Mouse (Mus musculus) cortical plate, adult 2 months (tissue): Measurements from ENCODE around the gene Olfr1162. TPM values are rescaled to one million over a fixed set of nuclear protein-coding genes. Genes with fewer than 3 reads are reported as not detected.
"Not testable (repeated sequence)": the region's sequence is repeated elsewhere in the genome, so short reads cannot be mapped to it uniquely, and the experiment has no call there.

ENCODE experiments used
- H3K27ac ChIP-seq: fragments of 200-500 bp; 2 replicates; pipeline ENCODE4 v1.5.1; 2012; ENCODE audit warnings: low read length, control low read depth, inconsistent platforms; ENCODE audit not compliant: insufficient read depth
- H3K4me1 ChIP-seq: fragments of 200-500 bp; 2 replicates; pipeline ENCODE4 v1.6.1; 2011; ENCODE audit warnings: low read length; ENCODE audit not compliant: control insufficient read depth, insufficient read depth
- H3K4me3 ChIP-seq: fragments of 200-500 bp; 2 replicates; pipeline ENCODE4 v1.5.1; 2011; ENCODE audit warnings: mild to moderate bottlenecking, low read length, control low read depth; ENCODE audit not compliant: insufficient read depth
- CTCF ChIP-seq: fragments of 200-500 bp; IDR thresholded peaks from 2 replicates; pipeline ENCODE4 v1.5.1; 2011; ENCODE audit warnings: mild to moderate bottlenecking, control low read depth, low read length; ENCODE audit not compliant: insufficient read depth; ENCODE audit errors: extremely low read depth
- POLR2A ChIP-seq: fragments of 200-500 bp; IDR thresholded peaks from 2 replicates; pipeline ENCODE4 v1.6.1; 2011; ENCODE audit warnings: mild to moderate bottlenecking, low read length, control low read depth; ENCODE audit not compliant: insufficient read depth; ENCODE audit errors: extremely low read depth
- polyA plus RNA-seq: library from polyadenylated mRNA; depleted of rRNA; stranded (reverse); fragments of >200 nt; gene quantifications from 2 replicates; pipeline ENCODE4 v1.2.3, GENCODE M21; 2012; rRNA removed

Gene Olfr1162
- not detected in 2 replicates for polyA plus RNA-seq

DNA sequence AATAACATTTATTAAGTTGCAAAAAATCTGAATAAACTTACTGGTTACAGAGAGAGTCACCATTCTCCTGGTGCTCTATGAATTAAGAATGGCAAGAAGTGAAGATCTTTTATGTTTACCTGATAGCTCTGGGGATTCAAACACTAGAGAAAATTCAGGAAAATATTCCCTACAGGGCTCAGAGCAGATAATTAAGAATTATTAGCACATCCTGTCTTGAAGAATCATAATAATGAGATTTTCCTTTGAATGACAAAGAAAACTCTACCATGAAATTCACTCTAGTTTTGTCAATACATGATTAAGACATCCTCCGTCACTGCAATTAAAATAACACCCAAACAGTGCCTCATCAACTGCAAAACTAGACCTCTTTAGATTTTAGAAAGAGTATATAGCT is at the start of gene Olfr1162:
Gene Olfr1162, minus strand, starts transcription at position 101 of the 400 bp plus-strand sequence.
- no peak within 1 kb of the TSS for H3K4me3 ChIP-seq
- no peaks in the 10 kb centered on the region for H3K4me1 ChIP-seq
- TF ChIP-seq CTCF: no peak
- TF ChIP-seq POLR2A: no peak
- no peak within 1 kb of the TSS for H3K27ac ChIP-seq

DNA sequence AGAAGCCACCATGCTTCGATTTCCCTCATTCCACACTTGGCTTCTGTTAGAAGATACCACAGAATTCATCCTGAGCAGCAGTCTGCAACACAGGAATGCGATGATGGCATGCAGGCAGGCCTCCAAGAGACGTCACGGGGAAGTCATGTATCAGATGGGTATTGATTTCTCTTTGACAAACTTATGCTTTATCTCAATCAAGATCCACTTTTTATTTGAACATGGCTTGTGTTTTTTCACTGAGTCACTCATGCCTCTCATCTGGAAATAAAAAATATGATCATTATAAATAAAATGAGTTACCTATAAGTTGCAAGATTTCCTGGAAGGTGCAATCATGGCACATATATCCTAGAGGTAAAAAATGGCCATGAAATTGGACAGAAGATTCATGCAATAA is 42.9 kb upstream of the Olfr1162 start, which contains the start of gene Olfr1164:
Gene Olfr1164, minus strand, starts transcription at position 101 of the 400 bp plus-strand sequence.
- TF ChIP-seq POLR2A (no peak), CTCF (no peak)
- Histone ChIP-seq H3K27ac (no peak within 1 kb of the TSS), H3K4me3 (no peak within 1 kb of the TSS), H3K4me1 (no peaks in the 10 kb centered on the region)

DNA sequence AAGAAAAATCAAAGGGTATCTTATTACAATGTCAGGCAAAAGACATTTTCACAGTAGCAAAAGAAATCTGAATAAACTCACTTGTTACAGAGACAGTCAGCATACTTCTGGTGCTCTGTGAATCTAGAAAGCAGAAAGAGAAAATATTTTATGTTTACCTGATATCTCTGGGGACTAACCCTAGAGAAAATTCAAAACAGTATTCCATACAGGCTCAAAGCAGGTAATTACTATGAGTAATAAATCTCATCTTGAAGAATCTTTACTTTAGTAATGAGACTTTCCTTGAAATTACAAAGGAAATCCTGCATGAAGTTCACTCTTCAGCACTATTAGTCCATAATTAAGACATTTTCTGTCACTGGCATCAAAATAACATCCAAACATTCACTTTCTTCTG is 20.8 kb upstream of the Olfr1162 start, which contains the start of gene Olfr1163:
Gene Olfr1163, minus strand, starts transcription at position 101 of the 400 bp plus-strand sequence.
- Histone ChIP-seq H3K4me1 (no peaks in the 10 kb centered on the region), H3K4me3 (no peak within 1 kb of the TSS), H3K27ac (no peak within 1 kb of the TSS)
- no peak for TF ChIP-seq CTCF
- TF ChIP-seq POLR2A: no peak

DNA sequence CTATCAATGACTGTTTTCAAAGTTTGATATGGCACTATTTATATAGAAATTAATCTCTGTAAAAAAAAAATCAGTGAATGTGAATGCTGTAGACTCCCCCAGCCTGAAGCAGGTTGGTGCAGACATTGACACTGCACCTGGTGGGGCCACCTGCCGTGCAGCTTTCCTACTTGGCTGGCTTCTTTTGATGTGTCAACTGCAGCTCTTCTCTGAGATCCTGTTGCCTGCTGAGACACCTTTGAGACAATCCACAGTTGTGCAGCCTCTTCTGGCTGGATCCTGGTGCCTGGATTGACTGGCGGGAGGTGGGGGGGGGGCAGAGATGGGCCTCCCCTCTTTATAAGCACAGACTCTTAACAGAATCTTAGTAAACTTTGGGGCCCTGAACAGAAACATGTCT is 12.7 kb upstream of the Olfr1162 start:
- no peak overlapping the region for H3K27ac ChIP-seq
- no peak for TF ChIP-seq POLR2A
- TF ChIP-seq CTCF: no peak
- no peaks in the 10 kb centered on the region for H3K4me1 ChIP-seq
- H3K4me3 ChIP-seq: no peak overlapping the region

DNA sequence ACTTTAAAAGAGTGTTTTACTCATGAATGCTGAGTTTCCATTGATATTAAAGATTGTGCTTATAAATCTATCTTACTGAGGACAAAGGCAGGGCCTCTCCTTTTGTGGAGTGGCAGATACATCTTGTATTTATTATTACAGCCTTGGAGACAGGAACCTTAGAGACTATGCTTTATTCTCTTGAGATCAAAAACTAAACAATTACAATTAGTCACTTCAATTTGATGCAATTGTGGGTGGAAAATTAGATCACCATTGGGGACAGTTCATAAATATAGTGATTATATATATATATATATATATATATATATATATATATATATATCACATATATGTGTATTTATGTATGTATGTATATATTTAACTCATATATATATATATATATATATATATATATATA is 13.3 kb downstream of the Olfr1162 start, which contains the start of gene Olfr73:
Gene Olfr73, minus strand, starts transcription at position 101 of the 400 bp plus-strand sequence.
- TF ChIP-seq POLR2A: no peak
- TF ChIP-seq CTCF: no peak
- H3K27ac ChIP-seq: no peak within 1 kb of the TSS
- no peaks in the 10 kb centered on the region for H3K4me1 ChIP-seq
- no peak within 1 kb of the TSS for H3K4me3 ChIP-seq

DNA sequence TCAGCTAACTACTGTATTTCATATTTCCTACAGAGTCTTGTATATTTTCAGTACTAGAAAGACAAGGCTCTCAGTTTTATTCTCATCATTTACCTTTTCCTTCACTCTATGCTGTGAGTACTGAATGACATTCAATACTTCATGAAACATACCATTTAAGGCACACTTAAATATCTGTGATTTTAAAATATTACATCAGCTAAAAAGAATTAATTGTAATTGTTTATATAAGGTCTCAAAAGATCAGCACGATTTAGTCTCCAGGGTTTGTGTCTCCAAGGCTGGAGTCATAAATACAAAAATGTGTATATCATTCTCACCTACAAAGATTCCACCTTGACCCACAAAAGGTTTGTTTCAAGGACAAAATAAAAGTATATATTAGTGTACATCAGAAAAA is 28.5 kb downstream of the Olfr1162 start, which contains the start of gene Olfr1161:
Gene Olfr1161, plus strand, starts transcription at position 301 of the 400 bp plus-strand sequence.
- not testable (repeated sequence) for H3K27ac ChIP-seq, H3K4me1 ChIP-seq

DNA sequence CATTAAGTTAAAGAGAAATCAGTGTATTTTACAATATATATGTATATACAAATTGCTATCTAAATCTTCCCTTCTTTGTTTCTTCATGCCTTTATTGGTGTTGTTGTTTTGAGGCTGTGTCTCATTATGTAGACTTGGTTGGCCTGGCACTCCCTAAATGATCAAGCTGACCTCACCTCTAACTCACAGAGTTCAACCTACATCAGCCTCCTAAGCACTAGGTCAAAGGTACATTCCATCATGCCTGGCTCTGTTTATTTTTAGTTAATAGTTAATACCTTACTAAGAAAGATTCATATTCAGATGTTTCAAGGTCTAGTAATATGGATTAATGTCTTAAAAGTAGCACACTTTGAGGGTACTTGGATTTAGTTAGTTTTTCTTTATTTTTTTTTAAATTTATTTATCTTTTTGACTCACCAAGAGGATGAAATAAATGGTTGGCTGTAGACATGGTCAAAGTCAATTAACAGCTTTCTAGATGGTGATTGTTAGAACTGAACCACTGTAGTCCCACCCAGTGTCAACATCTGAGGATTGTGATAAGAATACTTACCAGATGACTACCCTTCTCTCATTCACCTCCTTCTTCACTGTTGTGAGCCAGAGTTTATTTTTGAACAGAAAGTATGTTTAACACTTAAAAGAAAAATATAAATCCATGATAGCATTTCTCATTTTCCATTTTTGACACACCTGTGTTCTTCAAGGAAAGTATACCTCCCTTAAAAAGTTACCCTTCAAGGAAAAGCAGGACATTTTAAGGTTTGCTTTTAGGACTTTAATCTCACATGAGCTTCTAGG is 43.2 kb downstream of the Olfr1162 start, which contains the start of gene Olfr1160:
Gene Olfr1160, minus strand, starts transcription at position 754 of the 804 bp plus-strand sequence.
- Histone ChIP-seq H3K4me3 (no peak within 1 kb of the TSS), H3K4me1 (no peaks in the 10 kb centered on the region), H3K27ac (no peak within 1 kb of the TSS)
- TF ChIP-seq CTCF (no peak), POLR2A (no peak)

More for the DNA sequence above, 28.5 kb downstream of the Olfr1162 start, which contains the start of gene Olfr1161:
- not testable (repeated sequence) for H3K4me3 ChIP-seq

Other genes starting within 250 kb of the Olfr1162 start
- gene Olfr1145, start 241.3 kb downstream of the Olfr1162 start, polyA plus RNA-seq: not detected in 2 replicates
- gene Olfr1148, start 220.6 kb downstream of the Olfr1162 start, polyA plus RNA-seq: not detected in 2 replicates
- not detected in 2 replicates for gene Olfr1150-ps1, start 207.1 kb downstream of the Olfr1162 start, polyA plus RNA-seq
- gene Olfr1151, start 195.3 kb downstream of the Olfr1162 start, polyA plus RNA-seq: not detected in 2 replicates
- gene Olfr1152, start 184.6 kb downstream of the Olfr1162 start, polyA plus RNA-seq: not detected in 2 replicates
- not detected in 2 replicates for gene Olfr1153, start 156.2 kb downstream of the Olfr1162 start, polyA plus RNA-seq
- gene Olfr1154, start 146.0 kb downstream of the Olfr1162 start, polyA plus RNA-seq: not detected in 2 replicates
- gene Olfr1155, start 106.0 kb downstream of the Olfr1162 start, polyA plus RNA-seq: not detected in 2 replicates
- not detected in 2 replicates for gene Olfr1156, start 98.0 kb downstream of the Olfr1162 start, polyA plus RNA-seq
- gene Olfr1157, start 82.8 kb downstream of the Olfr1162 start, polyA plus RNA-seq: not detected in 2 replicates
- gene Olfr74, start 76.5 kb downstream of the Olfr1162 start, polyA plus RNA-seq: not detected in 2 replicates
- not detected in 2 replicates for gene Olfr1158, start 61.0 kb downstream of the Olfr1162 start, polyA plus RNA-seq
- gene Olfr1160, start 42.9 kb downstream of the Olfr1162 start, polyA plus RNA-seq: not detected in 2 replicates
- gene Olfr1161, start 28.4 kb downstream of the Olfr1162 start, polyA plus RNA-seq: not detected in 2 replicates
- gene Olfr73, start 13.4 kb downstream of the Olfr1162 start, polyA plus RNA-seq: not detected in 2 replicates
- gene Olfr1163, start 20.7 kb upstream of the Olfr1162 start, polyA plus RNA-seq: not detected in 2 replicates
- gene Olfr1164, start 42.8 kb upstream of the Olfr1162 start, polyA plus RNA-seq: not detected in 2 replicates
- not detected in 2 replicates for gene Olfr1166, start 77.1 kb upstream of the Olfr1162 start, polyA plus RNA-seq
- gene Olfr1167, start 104.1 kb upstream of the Olfr1162 start, polyA plus RNA-seq: not detected in 2 replicates
- gene Olfr1168, start 130.8 kb upstream of the Olfr1162 start, polyA plus RNA-seq: not detected in 2 replicates
- not detected in 2 replicates for gene Olfr1170, start 177.2 kb upstream of the Olfr1162 start, polyA plus RNA-seq
- not detected in 2 replicates for gene Olfr1173, start 228.7 kb upstream of the Olfr1162 start, polyA plus RNA-seq